Mouse (Mus musculus): Measurements from ENCODE around the gene Hc.

Gene Hc

GRCm38 (mm10) chr2:35057243-35057642, 4.0 kb downstream of the Hc start:
- DNase-seq (ENCODE audit: low spot score) = no peak

GRCm38 (mm10) chr2:35048851-35049250, 12.4 kb downstream of the Hc start:
- no peak for DNase-seq (ENCODE audit: low spot score)

- no peak for DNase-seq (ENCODE audit: low spot score)
These were observed 16.3 kb downstream of the Hc start for GRCm38 (mm10) chr2:35044956-35045355.

GRCm38 (mm10) chr2:35038580-35039375, 22.5 kb downstream of the Hc start:
- no peak for DNase-seq (ENCODE audit: low spot score)

- DNase-seq (ENCODE audit: low spot score) = no peak
These were observed 36.5 kb downstream of the Hc start for GRCm38 (mm10) chr2:35024646-35025154.

- no peak for DNase-seq (ENCODE audit: low spot score)
These were observed 39.4 kb downstream of the Hc start for GRCm38 (mm10) chr2:35021806-35022205.

- DNase-seq (ENCODE audit: low spot score) = no peak
These were observed 45.4 kb downstream of the Hc start for GRCm38 (mm10) chr2:35015861-35016260.

- no peak for DNase-seq (ENCODE audit: low spot score)
These were observed 49.6 kb downstream of the Hc start for GRCm38 (mm10) chr2:35011649-35012048.

GRCm38 (mm10) chr2:34998956-34999355, 62.3 kb downstream of the Hc start:
- DNase-seq (ENCODE audit: low spot score) = no peak

- no peak for DNase-seq (ENCODE audit: low spot score)
These were observed 64.7 kb downstream of the Hc start for GRCm38 (mm10) chr2:34996506-34996905.

GRCm38 (mm10) chr2:34993696-34994356, 67.4 kb downstream of the Hc start:
- DNase-seq (ENCODE audit: low spot score) = no peak

- no peak for DNase-seq (ENCODE audit: low spot score)
These were observed 68.2 kb downstream of the Hc start for GRCm38 (mm10) chr2:34992729-34993695.

GRCm38 (mm10) chr2:34991966-34992365, 69.3 kb downstream of the Hc start:
- DNase-seq (ENCODE audit: low spot score) = no peak

- no peak for DNase-seq (ENCODE audit: low spot score)
These were observed 71.5 kb downstream of the Hc start for GRCm38 (mm10) chr2:34989749-34990148.

GRCm38 (mm10) chr2:34987595-34987994, 73.6 kb downstream of the Hc start:
- DNase-seq (ENCODE audit: low spot score) = no peak

- DNase-seq (ENCODE audit: low spot score) = no peak
These were observed 76.4 kb downstream of the Hc start for GRCm38 (mm10) chr2:34984885-34985284.

- DNase-seq (ENCODE audit: low spot score) = no peak
These were observed 78.1 kb downstream of the Hc start for GRCm38 (mm10) chr2:34982906-34983698.

- DNase-seq (ENCODE audit: low spot score) = no peak
These were observed 79.0 kb downstream of the Hc start for GRCm38 (mm10) chr2:34982096-34982724.

- no peak for DNase-seq (ENCODE audit: low spot score)
These were observed 81.7 kb downstream of the Hc start for GRCm38 (mm10) chr2:34979459-34980011.

GRCm38 (mm10) chr2:34978226-34978625, 83.0 kb downstream of the Hc start:
- DNase-seq (ENCODE audit: low spot score) = no peak
